ENCODE assay signal across 14 mouse cellular contexts in genomic region chr2:159889701-159890100, GRCm38 (mm10).
"Had no signal": no experiment of that assay in that cellular context is flagged by ENCODE, and none has a peak within 500 bp of the region (broad histone marks: within the 10 kb centered on the region; RNA-seq: fewer than 3 reads in every experiment).

No protein-coding gene starts in this region.

- H3K9me3 ChIP-seq: midbrain, embryonic 13.5 days; midbrain, embryonic 15.5 days; neural tube, embryonic 12.5 days had no signal

- H3K4me1 ChIP-seq: megakaryocyte, embryonic 14.5 days; midbrain, embryonic 13.5 days; midbrain, embryonic 15.5 days; neural tube, embryonic 12.5 days had no signal

- H3K9ac ChIP-seq: liver, postnatal 0 days; midbrain, embryonic 13.5 days; midbrain, embryonic 15.5 days; neural tube, embryonic 12.5 days had no signal

- H3K36me3 ChIP-seq: midbrain, embryonic 13.5 days; midbrain, embryonic 15.5 days; neural tube, embryonic 12.5 days had no signal

- H3K27me3 ChIP-seq: megakaryocyte, embryonic 14.5 days; midbrain, embryonic 13.5 days; midbrain, embryonic 15.5 days; neural tube, embryonic 12.5 days had no signal

- DNase-seq: liver, postnatal 0 days; lung, adult 2 months; lung, postnatal 10 days; lung, postnatal 36 days; right cerebral cortex, postnatal 14 days; thymus, adult 18-20 months; thymus, postnatal 14 days; thymus, postnatal 36 days had no signal

- H3K4me2 ChIP-seq: midbrain, embryonic 11.5 days; midbrain, embryonic 13.5 days; midbrain, embryonic 15.5 days; neural tube, embryonic 12.5 days had no signal

- H3K27ac ChIP-seq: macrophage; midbrain, embryonic 13.5 days; midbrain, embryonic 15.5 days; neural tube, embryonic 12.5 days had no signal

- H3K4me3 ChIP-seq: megakaryocyte, embryonic 14.5 days; midbrain, embryonic 13.5 days; midbrain, embryonic 15.5 days; neural tube, embryonic 12.5 days had no signal

- ATAC-seq: liver, postnatal 0 days; midbrain, embryonic 13.5 days; midbrain, embryonic 15.5 days had no signal
